Mouse (Mus musculus): ENCODE data around the gene Zfp639.

- TF ChIP-seq CTCF (IDR thresholded peaks at IDR 0.05; ENCODE audit: control insufficient read depth, insufficient read depth, low read length), result no peak
- TF ChIP-seq POLR2A (IDR thresholded peaks at IDR 0.05; ENCODE audit: borderline replicate concordance, control insufficient read depth, low read depth, low read length), result no peak
Observed at GRCm38 (mm10) chr3:32472191-32472900, 37.7 kb upstream of the Zfp639 start.
